Mouse (Mus musculus): ENCODE data around the gene Olfr138. TPM values are rescaled to one million over a fixed set of nuclear protein-coding genes. Genes with fewer than 3 reads are reported as not detected.

Olfr138 gene
- polyA plus RNA-seq (2012; rRNA removed), result not detected in 2 replicates

GRCm38 (mm10) chr17:38260735-38261134, at the start of gene Olfr138:
Olfr138 (plus strand) TSS chr17:38261035.

DNA sequence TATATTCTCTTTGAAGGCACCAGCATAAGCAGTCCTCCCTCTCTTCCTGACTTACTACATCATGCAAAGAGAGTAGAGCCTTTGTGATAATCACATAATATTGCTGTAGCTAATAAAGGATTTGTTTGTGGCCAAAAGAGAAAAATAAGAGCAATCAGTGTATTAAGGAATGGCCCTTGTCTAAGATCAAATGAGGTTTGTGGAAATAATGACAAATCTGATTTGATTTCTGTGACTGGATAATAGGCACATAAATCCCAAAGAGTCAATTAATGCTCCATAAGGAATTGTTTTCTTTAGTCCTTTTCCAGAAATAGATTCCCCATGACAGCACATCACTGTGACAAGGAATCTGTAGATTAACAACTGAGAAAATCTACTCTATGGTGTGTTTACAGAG, 46.6 kb downstream of the Olfr138 start, which contains the start of gene Olfr137:
Gene Olfr137 (minus strand): TSS at position 101 of the 400 bp plus-strand sequence.

Other genes with a start within 250 kb of the Olfr138 start
- not detected in 2 replicates for gene Olfr129, start 201.0 kb upstream of the Olfr138 start, polyA plus RNA-seq (2012; rRNA removed)
- not detected in 2 replicates for gene Olfr130, start 197.1 kb upstream of the Olfr138 start, polyA plus RNA-seq (2012; rRNA removed)
- not detected in 2 replicates for gene Olfr131, start 172.3 kb upstream of the Olfr138 start, polyA plus RNA-seq (2012; rRNA removed)
- not detected in 2 replicates for gene Olfr132, start 126.5 kb upstream of the Olfr138 start, polyA plus RNA-seq (2012; rRNA removed)
- not detected in 2 replicates for gene Olfr133, start 115.8 kb upstream of the Olfr138 start, polyA plus RNA-seq (2012; rRNA removed)
- gene Olfr134, start 89.6 kb upstream of the Olfr138 start, polyA plus RNA-seq (2012; rRNA removed), result not detected in 2 replicates
- not detected in 2 replicates for gene Olfr135, start 56.7 kb upstream of the Olfr138 start, polyA plus RNA-seq (2012; rRNA removed)
- not detected in 2 replicates for gene Olfr137, start 46.5 kb downstream of the Olfr138 start, polyA plus RNA-seq (2012; rRNA removed)
- gene Olfr136, start 68.8 kb downstream of the Olfr138 start, polyA plus RNA-seq (2012; rRNA removed), result not detected in 2 replicates
- gene Esp36, start 159.2 kb downstream of the Olfr138 start, polyA plus RNA-seq (2012; rRNA removed), result not detected in 2 replicates